Mouse (Mus musculus): Measurements from ENCODE around the gene Rec8. TPM values are rescaled to one million over a fixed set of nuclear protein-coding genes. Genes with fewer than 3 reads are reported as not detected.

The Rec8 gene
- total RNA-seq, 2 experiments from 2014 or later, result 0.15 to 0.42 TPM

- ATAC-seq (ENCODE audit: poor library complexity, severe bottlenecking), result peak; percentile 81
Observed at GRCm38 (mm10) chr14:55591331-55591891, 26.4 kb upstream of the Rec8 start, which contains the start of gene Rnf31. TSS of gene Rnf31 (plus strand) at chr14:55591708.

GRCm38 (mm10) chr14:55592226-55592625 lies 25.6 kb upstream of the Rec8 start:
- ATAC-seq (ENCODE audit: poor library complexity, severe bottlenecking), result no peak

GRCm38 (mm10) chr14:55596036-55596690 lies 21.7 kb upstream of the Rec8 start:
- ATAC-seq (ENCODE audit: poor library complexity, severe bottlenecking), result no peak

- ATAC-seq (ENCODE audit: poor library complexity, severe bottlenecking), result no peak
Observed at GRCm38 (mm10) chr14:55598521-55599390, 19.1 kb upstream of the Rec8 start.

GRCm38 (mm10) chr14:55603271-55603632 lies 14.6 kb upstream of the Rec8 start, which contains the start of gene Irf9:
TSS of gene Irf9 (plus strand) at chr14:55603571.
- no peak for ATAC-seq (ENCODE audit: poor library complexity, severe bottlenecking)

- peak; percentile 93 for ATAC-seq (ENCODE audit: poor library complexity, severe bottlenecking)
Observed at GRCm38 (mm10) chr14:55603633-55604576, 13.9 kb upstream of the Rec8 start.

GRCm38 (mm10) chr14:55604823-55605222 lies 13.0 kb upstream of the Rec8 start:
- ATAC-seq (ENCODE audit: poor library complexity, severe bottlenecking), result no peak

GRCm38 (mm10) chr14:55605743-55606459 lies 11.9 kb upstream of the Rec8 start:
- ATAC-seq (ENCODE audit: poor library complexity, severe bottlenecking), result no peak

- ATAC-seq (ENCODE audit: poor library complexity, severe bottlenecking), result no peak
Observed at GRCm38 (mm10) chr14:55608339-55608738, 9.5 kb upstream of the Rec8 start.

- ATAC-seq (ENCODE audit: poor library complexity, severe bottlenecking), result no peak
Observed at GRCm38 (mm10) chr14:55613346-55613745, 4.5 kb upstream of the Rec8 start.

- ATAC-seq (ENCODE audit: poor library complexity, severe bottlenecking), result no peak
Observed at GRCm38 (mm10) chr14:55614565-55615178, 3.2 kb upstream of the Rec8 start.

- no peak for ATAC-seq (ENCODE audit: poor library complexity, severe bottlenecking)
Observed at GRCm38 (mm10) chr14:55615876-55616275, 2.0 kb upstream of the Rec8 start.

GRCm38 (mm10) chr14:55616844-55617243 lies 993 bp upstream of the Rec8 start:
- no peak for ATAC-seq (ENCODE audit: poor library complexity, severe bottlenecking)

- peak; percentile 70 for ATAC-seq (ENCODE audit: poor library complexity, severe bottlenecking)
Observed at GRCm38 (mm10) chr14:55618486-55619195, 804 bp downstream of the Rec8 start.

- ATAC-seq (ENCODE audit: poor library complexity, severe bottlenecking), result no peak
Observed at GRCm38 (mm10) chr14:55628077-55628827, 10.4 kb downstream of the Rec8 start.

- ATAC-seq (ENCODE audit: poor library complexity, severe bottlenecking), result peak; percentile 90
Observed at GRCm38 (mm10) chr14:55629312-55629711, 11.5 kb downstream of the Rec8 start.

- no peak for ATAC-seq (ENCODE audit: poor library complexity, severe bottlenecking)
Observed at GRCm38 (mm10) chr14:55634874-55635522, 17.2 kb downstream of the Rec8 start.
